Mouse (Mus musculus) hindbrain, postnatal 0 days (tissue): ENCODE data around the gene Hist1h3c. TPM values are rescaled to one million over a fixed set of nuclear protein-coding genes. Genes with fewer than 3 reads are reported as not detected.
A peak's percentile ranks its signal among the peaks of the same experiment; 100 is the strongest.

Source experiments
- ATAC-seq: fragments of 200-750 bp; cut with Nextera tagmentation; 2 replicates; pipeline ENCODE4 v1.8.0; 2017; ENCODE audit warnings: mild to moderate bottlenecking, moderate TSS enrichment, moderate library complexity
- DNase-seq: peaks from one replicate; pipeline ENCODE4 v3.0.0-alpha.2; 2015; ENCODE audit warnings: low spot score
- H3K27ac ChIP-seq: fragments of 300-500 bp; sonication (generic); 2 replicates; pipeline ENCODE4 v1.5.1; 2014; ENCODE audit warnings: mild to moderate bottlenecking
- H3K27me3 ChIP-seq: fragments of 300-500 bp; sonication (generic); 2 replicates; pipeline ENCODE4 v1.6.1; 2014; ENCODE audit warnings: low read length, mixed read lengths; ENCODE audit not compliant: insufficient read depth
- H3K36me3 ChIP-seq: fragments of 300-500 bp; sonication (generic); 2 replicates; pipeline ENCODE4 v1.6.1; 2014; ENCODE audit warnings: low read length, mixed read lengths; ENCODE audit not compliant: insufficient read depth
- H3K4me1 ChIP-seq: fragments of 300-500 bp; sonication (generic); 2 replicates; pipeline ENCODE4 v1.6.1; 2014; ENCODE audit warnings: antibody characterized with exemption, low read length, mixed read lengths; ENCODE audit not compliant: insufficient read depth
- H3K4me2 ChIP-seq: fragments of 300-500 bp; sonication (generic); 2 replicates; pipeline ENCODE4 v1.6.1; 2014; ENCODE audit warnings: low read depth, mild to moderate bottlenecking, low read length, moderate library complexity, mixed read lengths
- H3K4me3 ChIP-seq: fragments of 300-500 bp; sonication (generic); 2 replicates; pipeline ENCODE4 v1.5.1; 2014; ENCODE audit warnings: low read length
- H3K9ac ChIP-seq: fragments of 300-500 bp; sonication (generic); replicated peaks from 2 replicates; pipeline ENCODE4 v1.6.1; 2014; ENCODE audit warnings: mild to moderate bottlenecking, low read length, moderate library complexity, mixed read lengths
- H3K9me3 ChIP-seq: fragments of 300-500 bp; sonication (generic); 2 replicates; pipeline ENCODE4 v1.6.1; 2016; ENCODE audit warnings: low read length, mixed read lengths
- CTCF ChIP-seq: IDR thresholded peaks from 2 replicates; pipeline ENCODE4 v1.5.1; 2016; ENCODE audit warnings: antibody characterized with exemption, control low read depth, low read depth
- WGBS: fragments of 180-500 bp; shearing (Covaris S2); extraction: QIAGEN DNeasy Blood & Tissue Kit; methylation state at CpG from one replicate; pipeline ENCODE4 v1.1.7; 2014; 5-methylcytosine and 5-hydroxymethylcytosine counted together
- polyA plus RNA-seq: library from polyadenylated mRNA; unstranded; fragments of >200 nt; fragmentation: Nextera tagmentation; extraction: Ambion mirVana; gene quantifications from 2 replicates; pipeline ENCODE4 v1.2.1, GENCODE M21; 2015
- total RNA-seq: library from RNA; depleted of rRNA; stranded (reverse); fragments of >200 nt; gene quantifications from 2 replicates; pipeline ENCODE4 v1.2.3, GENCODE M21; 2014

The Hist1h3c gene
- total and polyA plus RNA-seq, 2 experiments from 2014 or later = 1.6 to 1,362 TPM

DNA sequence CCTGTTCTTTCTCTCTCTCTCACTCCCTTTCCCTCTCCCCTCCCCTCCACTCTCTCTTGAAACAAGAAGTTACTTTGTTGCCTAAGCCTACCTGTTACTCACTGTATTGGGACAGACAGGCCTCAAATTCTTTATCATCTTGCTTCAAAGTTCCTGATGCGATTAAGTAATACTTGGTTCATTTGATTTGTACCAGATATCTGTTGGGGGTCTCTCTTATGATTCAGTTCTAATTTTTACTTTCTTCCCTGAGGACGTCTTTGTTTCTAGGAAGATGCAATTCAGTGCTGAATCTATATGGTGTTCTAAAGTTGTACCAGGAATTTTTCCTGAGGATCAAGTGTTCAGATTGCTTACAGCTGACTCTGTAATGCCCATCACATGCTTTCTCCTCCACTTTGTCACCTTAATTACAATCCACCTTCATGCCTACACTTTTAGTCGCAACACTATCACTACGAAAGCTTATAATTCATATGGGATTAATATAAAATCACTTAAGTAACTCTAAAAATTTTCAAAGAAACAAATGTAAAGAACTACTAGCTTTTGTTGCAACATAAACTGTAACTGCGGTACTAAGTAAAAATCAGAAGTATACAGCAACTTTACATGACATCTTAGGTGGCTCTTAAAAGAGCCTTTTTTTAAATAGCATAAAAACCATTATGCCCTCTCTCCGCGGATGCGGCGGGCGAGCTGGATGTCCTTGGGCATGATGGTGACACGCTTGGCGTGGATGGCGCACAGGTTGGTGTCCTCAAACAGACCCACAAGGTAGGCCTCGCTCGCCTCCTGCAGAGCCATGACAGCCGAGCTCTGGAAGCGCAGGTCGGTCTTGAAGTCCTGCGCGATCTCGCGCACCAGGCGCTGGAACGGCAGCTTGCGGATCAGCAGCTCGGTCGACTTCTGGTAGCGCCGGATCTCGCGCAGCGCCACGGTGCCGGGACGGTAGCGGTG, 701 bp downstream of the Hist1h3c start:
- 2% methylated on average over 13 of the region's 36 CpGs for WGBS
- DNase-seq = no peak

GRCm38 (mm10) chr13:23743963-23744362, 1.4 kb downstream of the Hist1h3c start:
- WGBS = 51% methylated on average over 4 of the region's 4 CpGs
- peak overlapping the region; percentile 63; the same call in 1 of the 2 replicates for H3K4me2 ChIP-seq

More for the DNA sequence above, 701 bp downstream of the Hist1h3c start:
- H3K36me3 ChIP-seq = no peaks in the 10 kb centered on the region
- H3K27ac ChIP-seq = no peak overlapping the region
- peak overlapping the region; percentile 63 for H3K4me2 ChIP-seq
- no peak for ATAC-seq
- no peaks in the 10 kb centered on the region; the same call in 1 of the 2 replicates for H3K4me1 ChIP-seq
- peak overlapping the region; percentile 38 for H3K4me3 ChIP-seq
- no peak for TF ChIP-seq CTCF
- no peaks in the 10 kb centered on the region for H3K27me3 ChIP-seq
- no peaks in the 10 kb centered on the region for H3K9me3 ChIP-seq
- H3K9ac ChIP-seq = no peak overlapping the region

GRCm38 (mm10) chr13:23743215-23743614, 2.2 kb downstream of the Hist1h3c start:
- Histone ChIP-seq H3K27me3 (no peaks in the 10 kb centered on the region), H3K4me3 (no peak overlapping the region), H3K9ac (no peak overlapping the region), H3K4me1 (peaks cover under 1% of the 10 kb centered on the region; the same call in 1 of the 2 replicates), H3K4me2 (no peak overlapping the region), H3K9me3 (no peaks in the 10 kb centered on the region), H3K36me3 (no peaks in the 10 kb centered on the region), H3K27ac (no peak overlapping the region)
- no peak for ATAC-seq
- no peak for TF ChIP-seq CTCF
- DNase-seq = no peak
- WGBS = 91% methylated on average over 5 of the region's 5 CpGs

More at GRCm38 (mm10) chr13:23743963-23744362, 1.4 kb downstream of the Hist1h3c start:
- no peaks in the 10 kb centered on the region for H3K9me3 ChIP-seq
- no peak overlapping the region for H3K9ac ChIP-seq
- no peak overlapping the region for H3K4me3 ChIP-seq
- H3K4me1 ChIP-seq = no peaks in the 10 kb centered on the region; the same call in 1 of the 2 replicates
- H3K27ac ChIP-seq = no peak overlapping the region
- no peak for TF ChIP-seq CTCF
- ATAC-seq = no peak
- H3K36me3 ChIP-seq = no peaks in the 10 kb centered on the region
- H3K27me3 ChIP-seq = no peaks in the 10 kb centered on the region
- DNase-seq = no peak

DNA sequence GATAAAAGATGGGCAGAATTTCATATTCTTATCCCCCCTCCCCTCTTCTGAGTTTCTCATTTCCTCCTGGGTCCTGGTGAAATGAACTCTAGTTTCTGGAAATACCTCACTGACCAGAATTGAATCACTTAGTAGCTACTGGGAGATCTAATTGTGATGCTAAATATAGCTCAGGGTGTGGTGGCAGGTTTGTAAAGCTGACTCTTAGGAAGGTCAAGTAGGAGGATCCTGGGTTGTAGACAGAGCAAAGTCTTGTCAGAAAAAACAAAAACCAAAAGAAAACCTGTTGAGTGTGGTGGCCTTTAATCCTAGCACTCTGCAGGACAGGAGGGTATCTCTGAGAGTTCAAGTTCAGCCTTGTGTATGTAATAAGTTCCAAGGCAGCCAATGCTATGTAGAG, 3.4 kb downstream of the Hist1h3c start:
- Histone ChIP-seq H3K9me3 (no peaks in the 10 kb centered on the region), H3K9ac (no peak overlapping the region), H3K4me1 (peaks cover 6% of the 10 kb centered on the region; the same call in 1 of the 2 replicates), H3K4me2 (no peak overlapping the region), H3K4me3 (no peak overlapping the region), H3K36me3 (no peaks in the 10 kb centered on the region), H3K27ac (no peak overlapping the region), H3K27me3 (no peaks in the 10 kb centered on the region)
- no peak for ATAC-seq
- DNase-seq = no peak
- no peak for TF ChIP-seq CTCF

GRCm38 (mm10) chr13:23740910-23741309, 4.5 kb downstream of the Hist1h3c start:
- Histone ChIP-seq H3K4me2 (0 out of 2 replicates have a peak overlapping the region, but pooled peaks have one; percentile 98), H3K4me3 (no peak overlapping the region), H3K9me3 (no peaks in the 10 kb centered on the region), H3K27me3 (no peaks in the 10 kb centered on the region), H3K9ac (no peak overlapping the region), H3K36me3 (no peaks in the 10 kb centered on the region), H3K4me1 (peaks cover 6% of the 10 kb centered on the region; the same call in 1 of the 2 replicates), H3K27ac (no peak overlapping the region)
- WGBS = 67% methylated on average over 5 of the region's 5 CpGs
- no peak for TF ChIP-seq CTCF
- DNase-seq (no peak), ATAC-seq (no peak)

- H3K27ac ChIP-seq = peak overlapping the region; percentile 94; the same call in 1 of the 2 replicates
- peak overlapping the region; percentile 74 for H3K9ac ChIP-seq
- no peak for ATAC-seq
- WGBS = 33% methylated on average over 13 of the region's 13 CpGs
- H3K27me3 ChIP-seq = no peaks in the 10 kb centered on the region
- H3K9me3 ChIP-seq = no peaks in the 10 kb centered on the region
- no peak for DNase-seq
- no peak for TF ChIP-seq CTCF
- H3K36me3 ChIP-seq = no peaks in the 10 kb centered on the region
- H3K4me2 ChIP-seq = peak overlapping the region; percentile 98
- peak overlapping the region; percentile 52 for H3K4me3 ChIP-seq
- H3K4me1 ChIP-seq = peaks cover 6% of the 10 kb centered on the region; the same call in 1 of the 2 replicates
These were observed 5.1 kb downstream of the Hist1h3c start for GRCm38 (mm10) chr13:23740256-23740840.
